Mouse (Mus musculus) erythroblast, embryonic 14.5 days (primary cell): ENCODE measurements around the gene Mmgt2. TPM values are rescaled to one million over a fixed set of nuclear protein-coding genes. Genes with fewer than 3 reads are reported as not detected.

ENCODE experiments used
- H3K27me3 ChIP-seq: 2 replicates; pipeline ENCODE4 v1.6.1; 2012; ENCODE audit warnings: inconsistent platforms; ENCODE audit not compliant: control insufficient read depth
- H3K36me3 ChIP-seq: 2 replicates; pipeline ENCODE4 v1.6.1; 2012; ENCODE audit warnings: mild to moderate bottlenecking, inconsistent platforms; ENCODE audit not compliant: control insufficient read depth
- H3K4me1 ChIP-seq: 2 replicates; pipeline ENCODE4 v1.6.1; 2012; ENCODE audit warnings: inconsistent platforms; ENCODE audit not compliant: control insufficient read depth
- H3K4me3 ChIP-seq: replicated peaks from 2 replicates; pipeline ENCODE3; 2012; ENCODE audit warnings: moderate library complexity, mild to moderate bottlenecking, inconsistent platforms
- H3K9me3 ChIP-seq: 2 replicates; pipeline ENCODE4 v1.6.1; 2012; ENCODE audit warnings: low read length, inconsistent platforms, mixed read lengths; ENCODE audit not compliant: control insufficient read depth
- GATA1 ChIP-seq: IDR thresholded peaks from 2 replicates; pipeline ENCODE4 v1.6.1; 2012; ENCODE audit warnings: low read length, inconsistent platforms, mixed read lengths
- TAL1 ChIP-seq: IDR thresholded peaks from 3 replicates; pipeline ENCODE4 v1.6.1; 2012; ENCODE audit warnings: low read length, inconsistent platforms, mixed read lengths
- polyA plus RNA-seq: library from polyadenylated mRNA; stranded (reverse); fragments of >175 nt; gene quantifications from 2 replicates; pipeline ENCODE4 v1.2.3, GENCODE M21; 2012

The Mmgt2 gene
- 0.20 and 0.25 TPM in 2 replicates for polyA plus RNA-seq

GRCm38 (mm10) chr11:62648591-62649391, at the start of gene Mmgt2:
Mmgt2 (plus strand) TSS chr11:62648664.
- TF ChIP-seq TAL1 (no peak), GATA1 (no peak)
- H3K9me3 ChIP-seq: no peaks in the 10 kb centered on the region
- peaks cover 20% of the 10 kb centered on the region for H3K27me3 ChIP-seq
- H3K36me3 ChIP-seq: peaks cover 6% of the 10 kb centered on the region; the same call in 1 of the 2 replicates
- H3K4me1 ChIP-seq: peaks cover 31% of the 10 kb centered on the region
- peak within 1 kb of the TSS; percentile 71 for H3K4me3 ChIP-seq

GRCm38 (mm10) chr11:62601732-62602618, 46.5 kb upstream of the Mmgt2 start:
- peaks cover 48% of the 10 kb centered on the region for H3K4me1 ChIP-seq

GRCm38 (mm10) chr11:62602619-62603311, 45.7 kb upstream of the Mmgt2 start:
- Histone ChIP-seq H3K9me3 (no peaks in the 10 kb centered on the region), H3K36me3 (peaks cover 49% of the 10 kb centered on the region), H3K4me3 (peak overlapping the region; percentile 85), H3K27me3 (no peaks in the 10 kb centered on the region), H3K4me1 (peaks cover 48% of the 10 kb centered on the region)
- TF ChIP-seq GATA1 (no peak), TAL1 (no peak)

More at GRCm38 (mm10) chr11:62601732-62602618, 46.5 kb upstream of the Mmgt2 start:
- Histone ChIP-seq H3K9me3 (no peaks in the 10 kb centered on the region), H3K27me3 (no peaks in the 10 kb centered on the region; the same call in 1 of the 2 replicates), H3K4me3 (peak overlapping the region; percentile 85), H3K36me3 (peaks cover 41% of the 10 kb centered on the region)
- no peak for TF ChIP-seq TAL1
- no peak for TF ChIP-seq GATA1

- Histone ChIP-seq H3K4me3 (peak overlapping the region; percentile 85), H3K27me3 (no peaks in the 10 kb centered on the region), H3K9me3 (no peaks in the 10 kb centered on the region), H3K36me3 (peaks cover 56% of the 10 kb centered on the region), H3K4me1 (peaks cover 45% of the 10 kb centered on the region)
- TF ChIP-seq TAL1: no peak
- no peak for TF ChIP-seq GATA1
Observed at GRCm38 (mm10) chr11:62603312-62604056, 45.0 kb upstream of the Mmgt2 start.

GRCm38 (mm10) chr11:62604123-62604706, 44.2 kb upstream of the Mmgt2 start:
- Histone ChIP-seq H3K36me3 (peaks cover 63% of the 10 kb centered on the region), H3K4me1 (peaks cover 50% of the 10 kb centered on the region), H3K4me3 (peak overlapping the region; percentile 85), H3K27me3 (no peaks in the 10 kb centered on the region), H3K9me3 (no peaks in the 10 kb centered on the region)
- TF ChIP-seq TAL1: no peak
- TF ChIP-seq GATA1: no peak

GRCm38 (mm10) chr11:62604886-62605618, 43.4 kb upstream of the Mmgt2 start:
- no peak for TF ChIP-seq TAL1
- no peak for TF ChIP-seq GATA1
- Histone ChIP-seq H3K9me3 (no peaks in the 10 kb centered on the region), H3K4me1 (peaks cover 51% of the 10 kb centered on the region), H3K4me3 (peak overlapping the region; percentile 85), H3K36me3 (peaks cover 67% of the 10 kb centered on the region), H3K27me3 (no peaks in the 10 kb centered on the region)

GRCm38 (mm10) chr11:62605619-62606298, 42.7 kb upstream of the Mmgt2 start:
- Histone ChIP-seq H3K9me3 (no peaks in the 10 kb centered on the region), H3K27me3 (no peaks in the 10 kb centered on the region), H3K36me3 (peaks cover 70% of the 10 kb centered on the region), H3K4me3 (peak overlapping the region; percentile 85), H3K4me1 (peaks cover 51% of the 10 kb centered on the region)
- TF ChIP-seq GATA1: no peak
- TF ChIP-seq TAL1: no peak
